Mouse (Mus musculus): Measurements from ENCODE around the gene Fcgr2b.

Fcgr2b gene

GRCm38 (mm10) chr1:170919308-170919707, 57.0 kb downstream of the Fcgr2b start:
- no peak for DNase-seq

DNA sequence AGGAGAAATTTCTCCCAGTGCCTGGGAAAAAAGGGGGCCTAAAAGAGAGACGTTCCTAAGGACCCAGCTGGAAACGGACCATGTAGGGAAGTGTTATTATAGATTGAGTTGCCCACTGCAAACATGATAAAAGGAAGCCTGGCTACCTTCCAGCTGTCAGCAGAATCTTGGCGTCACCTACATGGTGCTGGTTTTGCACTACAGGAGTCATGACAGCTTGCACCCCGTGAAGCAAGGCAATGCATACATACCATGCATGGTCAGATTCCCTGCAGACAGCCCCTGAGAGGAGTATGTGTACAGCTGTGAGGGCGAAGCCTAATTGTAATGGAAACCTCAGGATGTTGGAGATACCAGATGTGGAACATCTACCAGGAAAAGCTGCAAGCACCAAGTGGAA, 60.7 kb downstream of the Fcgr2b start:
- DNase-seq, result no peak

- no peak for DNase-seq
Measured at GRCm38 (mm10) chr1:170912891-170913615, 63.3 kb downstream of the Fcgr2b start, which contains the start of gene Fcrlb. Fcrlb (minus strand) TSS chr1:170912941.

- DNase-seq, result no peak
Measured at GRCm38 (mm10) chr1:170911907-170912660, 64.3 kb downstream of the Fcgr2b start.
